8 mouse cellular contexts compared by ENCODE assay signal in the genomic region with DNA sequence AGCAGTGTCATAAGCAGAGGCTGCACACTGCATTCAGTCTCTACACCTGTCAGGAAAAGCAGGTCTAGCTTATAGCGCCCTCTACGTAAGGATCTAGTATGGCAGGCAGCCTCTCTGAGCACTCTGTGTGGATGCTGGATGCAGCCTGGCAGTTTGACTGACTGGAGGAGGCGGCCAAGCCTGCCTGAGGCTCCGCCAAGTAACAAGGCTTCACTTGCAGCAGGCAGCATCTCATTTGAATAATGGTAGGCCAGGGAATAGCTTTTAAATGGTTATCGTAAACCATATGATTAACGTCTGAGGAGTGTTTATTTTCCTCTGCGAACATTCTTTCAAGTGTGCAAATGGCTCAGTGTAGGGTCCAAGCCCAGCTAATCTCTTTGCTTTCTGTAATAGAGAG.
DNase-seq lines count a peak whose midpoint lies in the region; ATAC-seq and TF ChIP-seq lines count a peak whose summit lies in the region.

No protein-coding gene starts in this region.

- H3K27me3 ChIP-seq in midbrain, embryonic 15.5 days (replicated peaks), result no peaks in the 10 kb centered on the region

- no peak overlapping the region for H3K9ac ChIP-seq in ES-E14 (ENCODE audit: insufficient read depth, low read depth, low read length, poor library complexity, severe bottlenecking)
- no peak overlapping the region for H3K9ac ChIP-seq in midbrain, embryonic 15.5 days

- peak; percentile 23 for DNase-seq in gastrocnemius, adult 18-20 months (ENCODE audit: low spot score)
- no peak for DNase-seq in gastrocnemius, postnatal 25 days
- DNase-seq in ES-E14 (ENCODE audit: low read depth, low spot score), result peak; percentile 46
- peak; percentile 48 to 52 for DNase-seq in kidney, postnatal 25 days
- DNase-seq in left cerebral cortex, adult 9 months (ENCODE audit: low spot score in 2 of 2), result no peak
- no peak for DNase-seq in left cerebral cortex, adult 18-20 months (ENCODE audit: low spot score in 2 of 2)

- 34% methylated on average over 7 of the region's 7 CpGs for WGBS in midbrain, embryonic 15.5 days

- 0 out of 2 replicates have a peak overlapping the region, but pooled peaks have one; percentile 17 for H3K4me2 ChIP-seq in midbrain, embryonic 15.5 days

- peak; percentile 52; the same call in 1 of the 2 replicates for ATAC-seq in erythroid progenitor cell, adult 5-6 weeks (replicated peaks; ENCODE audit: low FRiP score, poor library complexity, severe bottlenecking)
- peak; percentile 32; the same call in 1 of the 2 replicates for ATAC-seq in midbrain, embryonic 15.5 days (replicated peaks)

- no peaks in the 10 kb centered on the region for H3K9me3 ChIP-seq in ES-E14 (ENCODE audit: control insufficient read depth, insufficient read depth, low read depth, low read length)
- no peaks in the 10 kb centered on the region for H3K9me3 ChIP-seq in midbrain, embryonic 15.5 days

- no peaks in the 10 kb centered on the region for H3K4me1 ChIP-seq in ES-E14 (ENCODE audit: control insufficient read depth in 2 of 2, insufficient read depth in 2 of 2, low read length in 2 of 2, poor library complexity in 1 of 2)
- peaks cover 45% of the 10 kb centered on the region for H3K4me1 ChIP-seq in midbrain, embryonic 15.5 days

- peaks cover 3% of the 10 kb centered on the region; the same call in 1 of the 2 replicates for H3K36me3 ChIP-seq in ES-E14 (ENCODE audit: control insufficient read depth, insufficient read depth, low read length, poor library complexity, severe bottlenecking)
- no peaks in the 10 kb centered on the region for H3K36me3 ChIP-seq in midbrain, embryonic 15.5 days (replicated peaks)

- H3K4me3 ChIP-seq in ES-E14 (ENCODE audit: insufficient read depth in 1 of 2, low read depth in 1 of 2, low read length in 2 of 2, poor library complexity in 1 of 2, severe bottlenecking in 1 of 2), result no peak overlapping the region
- no peak overlapping the region for H3K4me3 ChIP-seq in midbrain, embryonic 15.5 days

- no peak overlapping the region for H3K27ac ChIP-seq in ES-E14 (ENCODE audit: insufficient read depth, low read depth, low read length, poor library complexity, severe bottlenecking)
- H3K27ac ChIP-seq in midbrain, embryonic 15.5 days, result peak overlapping the region; percentile 82

- in situ Hi-C loops in ES-E14 (cut with MboI; ENCODE audit: low sequenced_read_pairs in 2 of 2, unreplicated experiment in 2 of 2), result no loop called here

TF ChIP-seq in ES-E14, 5 proteins besides CTCF, POLR2A, EP300 and RAD21:
- TF ChIP-seq ZC3H11A (IDR thresholded peaks at IDR 0.05; ENCODE audit: borderline replicate concordance, low read depth, low read length) (no peak), HCFC1 (IDR thresholded peaks at IDR 0.05; ENCODE audit: borderline replicate concordance, insufficient read depth, low read length) (no peak), MAFK (IDR thresholded peaks at IDR 0.05; ENCODE audit: insufficient read depth, low read depth, low read length) (no peak), CHD2 (IDR thresholded peaks at IDR 0.05; ENCODE audit: low read depth, low read length) (no peak), ZNF384 (IDR thresholded peaks at IDR 0.05; ENCODE audit: low read depth, low read length) (no peak)

Comparison
In these comparisons a context has a peak if more than half of its experiments do, and no peak if none do; other contexts are left out.
1. DNase-seq: peak in gastrocnemius, adult 18-20 months (single experiment), ES-E14 (single experiment) and kidney, postnatal 25 days (2 of 2); none in gastrocnemius, postnatal 25 days (single experiment), left cerebral cortex, adult 9 months (0 of 2) and left cerebral cortex, adult 18-20 months (0 of 2).